Mouse (Mus musculus): ENCODE measurements at regions not wholly inside any gene's neighbourhood (a gene's known extent, or its start where the extent isn't known, plus 50 kb on each side); places are given as distances from the start of the nearest gene placed in this dataset.
A peak's percentile ranks its signal among the peaks of the same experiment; 100 is the strongest.

DNA sequence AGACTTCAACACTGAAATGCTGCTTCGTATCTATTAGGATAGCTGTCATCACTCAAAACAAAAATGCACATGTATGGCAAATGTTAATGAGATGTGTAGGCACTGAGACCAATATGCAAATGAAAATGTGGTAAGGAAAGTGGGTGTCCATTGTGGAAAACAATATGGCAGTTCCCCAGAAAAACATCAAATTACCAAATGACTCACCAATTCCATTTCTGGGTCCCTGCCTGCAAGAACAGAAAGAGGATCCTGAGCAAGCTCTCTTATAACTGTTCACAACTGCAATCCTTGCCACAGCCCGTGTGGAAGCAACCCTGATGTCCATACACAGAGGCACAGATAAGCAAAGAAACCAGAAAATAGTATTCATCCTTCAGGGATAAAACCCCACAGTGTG lies 442.0 kb downstream of the Defb40 start:
- DNase-seq, result no peak

DNA sequence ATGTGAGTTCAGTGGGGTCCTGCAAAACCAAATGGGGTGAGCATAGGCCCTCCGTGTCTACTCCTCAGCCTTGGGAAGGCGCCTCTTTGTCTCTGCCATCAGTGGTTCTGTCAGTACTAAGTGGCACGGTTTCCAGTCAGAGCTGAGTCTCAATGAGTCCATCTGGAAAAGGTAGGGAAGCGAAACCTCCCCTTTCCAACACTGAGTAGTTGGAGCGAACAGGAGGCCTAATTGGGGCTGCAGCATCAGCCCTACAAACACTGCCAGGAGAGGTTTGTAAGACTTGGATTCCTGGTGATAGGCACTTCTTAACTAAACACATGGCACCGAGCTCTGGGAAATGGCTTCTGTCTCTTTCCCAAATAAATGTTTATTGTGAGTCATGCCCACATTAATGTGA lies 449.9 kb downstream of the Defb40 start:
- DNase-seq, result no peak

DNA sequence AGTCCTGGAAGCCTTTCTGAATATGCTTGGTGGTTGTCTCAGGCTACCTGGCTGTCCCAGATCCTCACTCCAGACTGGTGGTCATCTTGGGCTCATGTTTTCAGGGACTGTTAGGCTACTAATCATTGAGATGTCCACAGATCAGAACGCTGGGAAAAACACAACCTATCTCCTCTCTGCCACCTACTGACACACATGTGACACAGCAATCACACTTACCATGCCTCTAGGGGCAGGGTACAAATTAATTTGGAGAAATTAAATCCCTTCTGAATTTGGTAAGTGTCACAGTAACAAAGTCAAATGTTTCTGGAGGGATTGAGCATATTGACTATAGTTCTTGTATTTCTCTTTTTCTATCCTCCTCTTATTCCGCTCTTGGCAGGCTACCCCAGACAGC lies 465.6 kb downstream of the Defb40 start:
- DNase-seq, result no peak

DNA sequence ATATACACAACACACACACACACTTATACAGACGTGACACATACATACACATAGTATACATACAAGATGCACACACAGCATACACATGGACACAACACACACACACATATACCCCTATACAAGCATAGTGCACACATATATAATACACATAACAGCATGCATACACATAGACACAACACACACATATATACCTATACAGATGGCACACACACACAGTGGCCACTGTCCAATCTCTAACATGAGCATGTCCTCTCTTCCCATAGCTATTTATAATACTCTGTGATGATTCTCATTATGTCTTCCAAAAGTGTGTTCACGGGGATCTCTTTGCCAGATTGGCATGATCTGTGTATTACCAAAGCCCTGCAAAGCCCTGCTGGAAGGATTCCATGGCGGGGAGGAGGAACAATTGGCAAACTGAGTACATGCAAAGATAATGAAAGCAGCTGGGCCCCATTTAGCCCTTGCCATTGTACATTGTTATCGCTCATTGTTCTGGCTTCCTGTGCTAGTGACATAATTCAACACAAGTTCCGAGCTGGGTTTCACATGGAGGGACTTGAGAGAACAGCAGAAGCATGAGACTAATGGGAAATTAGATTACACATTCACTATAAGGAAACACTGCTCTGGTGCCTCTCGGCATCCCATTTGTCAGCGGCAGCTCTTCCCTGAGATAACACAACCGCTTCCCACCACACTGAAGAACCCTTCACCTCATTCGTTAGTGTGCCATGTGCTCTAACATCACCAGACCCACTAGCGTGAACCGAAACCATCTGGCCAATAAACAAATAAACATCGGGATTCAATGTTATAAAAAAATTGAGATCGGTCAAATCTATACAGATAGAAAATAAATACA lies 471.7 kb downstream of the Defb40 start:
- no peak for DNase-seq

DNA sequence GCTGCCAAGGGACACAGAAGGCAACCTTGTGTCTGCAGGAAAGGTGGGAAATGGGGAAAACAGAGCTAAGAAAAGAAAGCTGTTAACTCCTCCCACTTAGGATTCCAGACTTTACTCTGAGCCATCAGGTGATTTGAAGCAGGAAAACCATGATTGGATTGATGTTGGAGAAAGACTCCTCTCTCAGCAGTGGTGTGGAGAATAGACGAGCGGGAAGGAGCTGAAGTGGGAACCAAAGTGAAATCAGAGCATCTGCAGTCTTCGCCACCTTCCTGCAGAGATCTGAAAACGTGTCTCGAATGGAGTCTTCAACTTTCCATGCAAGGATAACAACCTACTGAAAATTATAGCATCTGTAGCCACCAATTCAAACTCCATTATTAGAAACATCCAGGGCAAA lies 487.4 kb downstream of the Defb40 start:
- DNase-seq, result no peak

DNA sequence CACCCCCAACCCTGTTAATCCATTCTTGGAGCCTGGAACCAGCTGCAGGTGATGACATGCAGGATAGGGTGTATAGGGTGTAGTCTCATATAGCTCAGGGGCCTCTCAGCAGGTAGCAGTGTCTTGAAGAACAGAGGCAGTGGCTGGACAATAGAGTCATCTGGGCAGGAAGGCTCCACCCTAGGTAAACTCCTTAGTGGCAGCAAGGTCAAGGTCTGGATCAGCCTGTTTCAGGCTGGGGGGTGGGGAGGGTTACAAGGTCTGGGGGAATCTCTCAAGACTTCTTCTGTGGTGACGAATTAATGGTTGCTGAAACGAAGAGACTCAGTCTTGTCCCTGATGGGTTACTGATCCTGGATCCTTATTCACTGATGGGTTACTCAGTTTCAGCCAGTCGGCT lies 498.0 kb downstream of the Defb40 start:
- no peak for DNase-seq

DNA sequence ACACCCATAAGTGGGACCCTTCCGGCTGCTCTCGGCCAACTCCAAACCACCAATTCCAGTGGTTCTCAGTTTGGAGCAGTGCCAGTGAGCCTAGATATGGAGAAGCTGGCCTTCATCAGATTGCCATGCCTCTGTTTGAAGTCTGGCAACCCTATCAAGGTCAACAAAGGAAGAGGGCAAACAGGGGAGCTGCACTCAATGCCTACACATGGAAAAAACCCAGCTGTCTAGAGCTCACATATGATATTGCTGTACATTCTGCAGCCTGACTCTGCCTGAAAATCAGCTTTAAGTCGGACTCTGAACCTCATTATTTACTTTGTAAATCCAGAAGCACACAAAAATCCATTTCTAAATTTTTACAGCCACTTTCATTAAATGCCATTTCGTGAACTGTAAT lies 499.9 kb downstream of the Defb40 start:
- no peak for DNase-seq

DNA sequence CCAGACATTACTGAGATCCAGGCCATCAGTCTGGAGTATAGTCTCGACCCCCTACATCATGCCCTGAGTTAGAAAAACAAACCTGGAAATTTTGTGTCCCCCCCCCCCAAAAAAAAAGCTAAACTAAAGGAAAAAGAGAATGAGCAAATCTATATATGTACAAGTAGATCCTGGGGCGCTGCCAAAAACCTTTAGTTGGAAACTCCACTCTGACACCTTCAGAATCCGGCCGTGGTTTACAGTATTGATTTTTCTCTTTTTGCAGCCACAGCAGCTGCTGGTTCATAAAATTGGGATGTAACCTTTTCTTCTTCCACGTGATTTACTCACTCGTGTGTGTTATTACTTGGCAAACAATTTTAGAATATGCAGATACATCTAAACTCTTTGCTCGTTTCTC lies 510.5 kb downstream of the Defb40 start:
- DNase-seq, result no peak

DNA sequence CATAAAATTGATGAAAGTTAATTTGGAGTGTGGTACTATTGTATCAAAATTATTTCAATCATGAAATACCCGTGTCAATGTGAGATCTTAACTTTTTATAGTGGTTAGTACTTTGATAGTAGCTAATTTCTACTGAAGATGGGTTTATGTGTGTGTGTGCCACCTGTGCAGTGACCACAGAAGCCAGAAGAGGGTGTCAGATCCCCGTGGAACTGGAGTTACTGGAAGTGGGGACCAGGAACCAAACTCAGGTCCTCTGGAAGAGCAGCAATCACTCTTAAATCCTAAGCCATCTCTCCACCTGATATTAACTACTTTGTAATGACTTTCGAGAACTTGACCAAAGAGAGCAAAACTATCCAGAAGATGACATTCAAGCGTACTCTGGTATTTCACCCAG lies 517.4 kb downstream of the Defb40 start:
- DNase-seq, result no peak

DNA sequence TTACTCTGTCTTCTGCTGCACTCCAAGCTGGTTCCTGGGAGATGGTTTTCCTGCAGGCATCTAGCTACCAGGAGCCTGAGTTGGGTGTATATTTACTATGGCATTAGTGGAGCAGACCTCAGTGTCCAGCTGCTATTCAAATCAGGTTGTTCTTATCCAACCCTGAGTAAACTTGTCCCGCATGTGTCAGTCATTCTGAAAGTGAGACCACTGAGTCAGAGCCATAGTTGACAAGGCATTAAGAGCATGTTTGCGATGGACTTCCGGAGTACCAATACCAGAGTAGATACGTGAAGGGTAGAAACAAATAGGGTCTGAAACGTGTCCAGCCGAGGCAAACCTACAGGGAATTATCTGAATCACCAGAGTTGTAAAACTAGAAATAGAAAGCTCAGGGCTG lies 520.6 kb downstream of the Defb40 start:
- DNase-seq, result no peak

DNA sequence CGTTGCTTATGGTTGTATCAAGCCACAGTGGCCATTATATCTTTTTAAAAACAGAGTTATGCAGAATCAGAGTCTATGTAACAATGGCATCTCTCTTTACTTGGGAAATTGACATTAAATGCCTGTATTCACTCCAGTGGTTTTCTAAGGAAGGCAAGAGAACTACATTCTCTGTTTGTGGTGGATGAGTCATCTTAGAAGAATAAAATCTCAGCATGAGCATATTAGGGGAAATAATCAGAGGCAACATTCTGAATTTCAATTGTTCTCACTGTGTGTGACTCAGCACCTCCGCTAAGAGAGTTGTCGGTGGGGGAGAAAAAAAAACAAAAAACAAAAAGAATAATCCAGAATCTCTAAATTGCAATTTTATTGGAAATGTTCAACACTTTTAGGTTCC lies 529.0 kb downstream of the Defb40 start:
- no peak for DNase-seq

DNA sequence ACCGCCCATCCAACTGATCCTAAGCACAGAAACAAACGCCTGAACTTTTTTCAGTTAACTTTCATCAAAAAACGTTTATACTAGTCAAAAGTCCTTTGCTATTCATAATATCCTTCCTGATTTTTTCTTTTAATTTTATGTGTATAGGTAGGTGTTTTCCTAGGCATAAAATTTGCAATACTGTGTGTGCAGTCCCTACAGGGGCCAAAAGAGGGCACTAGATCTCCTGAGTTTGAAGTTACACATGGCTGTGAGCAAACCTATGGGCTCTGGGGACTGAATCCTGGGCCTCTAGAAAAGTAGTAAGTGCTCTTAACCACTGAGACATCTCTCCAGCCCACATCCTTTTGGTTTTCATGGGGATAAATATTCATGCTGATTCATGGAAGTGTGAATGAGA lies 535.8 kb downstream of the Defb40 start:
- DNase-seq, result no peak

DNA sequence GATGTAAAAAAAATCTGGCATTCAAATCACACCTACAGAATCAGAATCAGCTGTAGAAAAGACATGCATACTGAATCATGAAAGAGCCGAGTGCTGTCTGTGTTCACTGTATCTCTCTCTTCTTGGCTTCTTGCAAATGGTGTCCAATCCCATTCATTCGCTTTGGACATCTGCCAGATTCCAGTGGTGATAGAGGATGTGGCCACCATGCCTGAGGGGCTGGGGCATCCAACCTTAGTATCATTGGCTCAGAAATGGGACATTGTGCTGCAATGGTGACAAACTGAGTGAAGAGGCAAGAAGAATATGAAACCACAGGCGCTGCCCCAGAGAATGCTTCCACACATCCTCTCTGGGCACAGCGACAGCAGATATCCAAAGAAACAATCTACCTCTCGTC lies 555.2 kb downstream of the Defb40 start:
- DNase-seq, result no peak

DNA sequence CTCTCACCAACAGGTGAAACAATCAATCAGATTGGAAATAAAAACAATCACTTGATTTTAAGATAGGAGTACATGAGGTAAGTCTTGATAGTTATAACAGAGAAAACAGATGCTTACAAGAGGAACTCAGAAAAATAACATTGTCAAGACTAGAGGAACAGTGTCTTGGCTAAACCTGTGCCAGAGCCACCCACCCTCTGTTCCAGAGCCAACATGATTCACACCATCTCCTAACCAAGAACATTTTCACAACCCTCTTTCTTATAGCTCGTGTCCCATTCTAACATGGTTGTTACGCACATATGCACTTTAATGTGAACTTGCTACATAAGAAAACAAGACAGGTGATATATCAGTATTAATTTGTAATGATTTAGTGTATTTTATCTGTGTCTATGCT lies 565.6 kb downstream of the Defb40 start:
- no peak for DNase-seq

DNA sequence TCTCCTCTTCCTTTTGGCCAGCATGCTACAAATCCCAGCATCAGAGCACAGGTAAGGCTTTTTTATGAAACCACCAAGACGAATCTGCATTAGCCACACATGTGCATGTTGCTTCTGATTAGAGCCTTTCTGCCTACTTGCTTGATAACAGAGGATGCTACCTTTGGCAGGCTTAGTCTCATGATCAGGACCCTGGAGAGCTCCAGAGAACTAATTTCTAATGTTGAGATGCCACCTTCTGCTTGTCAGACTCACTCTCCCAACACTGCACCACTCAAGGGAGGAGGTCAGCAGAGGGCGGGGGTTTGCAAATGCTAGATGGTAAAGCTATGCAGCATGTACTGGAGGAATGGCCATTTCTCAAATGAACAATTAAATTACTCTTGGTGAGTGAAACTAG lies 571.6 kb downstream of the Defb40 start:
- DNase-seq, result no peak

DNA sequence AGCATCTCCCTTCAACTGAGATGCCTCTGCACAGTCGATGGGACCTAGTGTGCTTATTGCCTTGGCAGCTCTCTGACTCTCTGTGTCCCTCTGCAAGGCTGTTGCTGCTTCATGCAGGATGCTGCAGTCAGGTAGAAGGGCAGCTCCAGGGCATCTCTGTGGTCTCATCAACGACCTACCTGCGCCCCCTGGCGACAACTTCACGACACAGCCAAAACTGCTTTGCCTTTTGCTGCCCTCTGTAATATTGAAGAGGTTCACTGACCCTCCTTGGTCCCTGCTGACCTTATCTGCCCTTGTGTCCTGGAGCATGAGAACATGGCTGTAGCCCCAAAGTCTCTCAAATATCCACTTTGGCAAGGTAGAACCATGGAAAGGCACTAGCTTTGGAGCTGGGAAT lies 589.7 kb downstream of the Defb40 start:
- peak; percentile 24 for DNase-seq

DNA sequence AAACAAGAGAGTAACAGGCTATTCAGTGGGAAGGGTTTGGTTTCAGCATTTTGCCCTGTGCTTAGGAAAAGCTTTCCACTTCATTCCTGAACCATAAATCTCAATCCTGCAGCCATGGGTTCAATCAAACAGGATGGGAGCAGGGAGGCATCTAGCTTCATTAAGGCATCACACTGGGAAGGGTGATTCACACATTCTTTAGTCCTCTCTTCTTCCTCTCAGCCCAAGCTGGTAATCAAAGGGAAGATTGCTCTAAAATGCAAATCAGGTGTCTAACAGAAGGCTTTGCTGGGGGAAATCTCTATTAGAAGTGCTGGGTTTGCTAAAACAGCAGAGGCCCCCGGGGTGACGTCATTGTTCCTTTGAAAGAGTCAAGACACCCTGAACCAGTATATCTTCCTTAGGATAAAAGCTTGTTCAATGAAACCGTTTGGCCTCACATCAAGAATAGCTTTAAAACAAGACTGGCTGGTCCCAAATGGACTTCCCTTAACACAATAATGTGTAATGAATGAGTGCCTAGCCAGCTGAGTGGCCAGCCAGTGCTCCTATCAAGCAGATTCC lies 596.4 kb downstream of the Defb40 start:
- no peak for DNase-seq

DNA sequence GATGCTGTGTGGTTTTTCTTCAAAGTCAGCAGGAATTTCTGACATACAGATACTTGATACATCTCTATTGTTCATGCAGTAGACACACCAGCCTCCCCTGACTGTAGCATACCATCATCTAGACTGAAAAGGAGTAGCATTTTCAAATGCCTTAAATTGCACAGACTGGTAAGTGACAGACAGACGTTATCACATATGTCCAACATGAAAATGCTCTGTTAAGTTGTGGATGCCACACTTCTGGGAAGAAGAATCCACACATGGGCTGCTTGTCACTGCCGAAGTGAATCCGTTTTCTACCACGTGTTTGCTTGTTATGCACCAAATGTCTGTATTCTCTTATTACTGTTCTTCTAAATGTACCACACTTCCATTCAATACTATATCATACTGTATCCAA lies 629.3 kb downstream of the Defb40 start:
- no peak for DNase-seq

DNA sequence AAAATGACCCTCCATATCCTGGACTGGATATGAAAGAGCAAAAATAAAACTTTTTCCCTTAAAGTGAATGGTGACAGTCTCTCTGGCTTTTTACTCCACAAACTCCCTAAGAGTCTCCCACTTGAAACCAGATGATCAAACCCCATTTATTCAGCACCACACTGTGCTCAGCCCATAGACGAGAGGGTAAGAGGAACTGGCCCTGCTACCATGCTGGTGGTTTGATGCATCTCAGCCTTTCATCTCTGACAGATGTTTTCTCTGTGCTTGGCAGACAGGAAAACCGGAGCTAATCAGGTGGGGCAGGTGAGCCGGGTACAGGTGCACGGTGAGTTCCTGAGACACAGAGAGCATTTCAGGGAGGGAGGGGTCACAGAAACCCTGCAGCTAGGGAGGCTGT lies 631.8 kb downstream of the Defb40 start:
- DNase-seq, result no peak

DNA sequence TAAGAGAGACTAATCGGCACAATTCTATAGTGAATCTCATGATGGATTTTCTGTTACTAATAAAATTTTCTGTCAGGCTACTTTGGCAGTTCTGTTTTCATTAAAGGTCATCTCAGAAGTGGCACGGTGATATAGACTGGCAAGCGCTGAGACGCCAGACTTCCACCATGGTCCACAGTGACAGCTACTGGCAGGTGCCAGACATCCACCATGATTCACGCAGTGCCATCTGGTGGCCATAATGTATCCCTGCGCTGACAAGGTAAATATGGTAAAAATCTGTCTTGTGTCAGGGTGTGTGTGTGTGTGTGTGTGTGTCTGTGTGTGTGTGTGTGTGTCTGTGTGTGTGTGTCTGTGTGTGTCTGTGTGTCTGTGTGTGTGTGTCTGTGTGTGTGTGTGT lies 632.7 kb downstream of the Defb40 start:
- peak; percentile 52 for DNase-seq

DNA sequence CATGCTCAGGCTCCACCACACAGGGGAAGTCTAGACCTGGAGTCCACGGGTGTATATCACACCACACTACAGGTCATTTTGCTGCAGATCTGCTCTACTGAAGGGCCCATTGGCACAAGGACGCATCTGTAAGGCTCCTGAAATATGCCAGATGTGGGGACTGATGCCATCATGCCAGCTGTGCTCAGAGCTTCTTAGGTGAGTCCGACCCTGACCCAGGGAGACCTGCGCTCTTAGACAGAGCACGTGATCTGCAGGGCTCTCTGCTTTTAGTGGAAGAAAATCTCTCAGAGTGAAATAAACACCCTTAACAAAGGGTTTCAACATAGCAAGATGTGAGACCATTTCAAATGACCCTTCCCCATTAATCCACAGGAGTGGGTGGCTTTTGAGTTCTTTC lies 633.2 kb downstream of the Defb40 start:
- no peak for DNase-seq

DNA sequence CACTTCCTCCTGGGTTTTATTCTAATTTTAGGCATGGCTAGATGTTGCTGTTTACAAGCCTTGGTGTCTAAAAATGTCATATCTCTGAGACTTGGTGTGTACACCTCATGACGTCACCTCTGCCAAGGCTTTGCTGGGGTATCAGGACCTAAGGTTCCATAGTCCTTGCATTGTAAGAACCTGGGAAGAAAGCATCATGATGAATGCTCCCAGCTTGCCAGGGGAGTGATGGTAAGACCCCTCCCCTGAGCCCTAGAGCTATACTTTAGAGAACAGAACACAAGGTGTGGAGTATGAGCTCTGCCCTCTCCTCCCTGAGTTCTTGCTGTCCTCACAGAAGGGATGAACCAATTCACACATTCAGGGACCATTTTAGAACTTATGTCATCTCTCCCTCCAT lies 642.5 kb downstream of the Defb40 start:
- DNase-seq, result no peak

DNA sequence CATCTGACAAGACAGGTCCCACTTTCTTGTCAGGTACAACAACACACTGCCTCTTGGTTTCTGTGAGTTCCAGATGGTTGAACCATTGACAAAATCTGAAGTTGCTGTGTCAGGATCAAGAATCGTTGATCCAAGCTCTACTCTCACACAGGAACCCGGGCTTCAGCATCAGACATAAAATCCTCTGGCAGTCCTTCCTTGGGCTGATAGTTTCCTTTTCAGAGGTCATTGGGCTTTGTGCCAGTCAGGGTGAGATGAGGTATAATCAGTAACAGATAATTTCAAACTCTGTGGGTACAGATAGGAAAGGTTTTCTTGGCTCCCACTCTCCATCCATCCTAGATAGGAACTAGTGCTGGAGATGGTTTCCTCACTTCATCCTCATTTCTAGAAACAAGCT lies 649.5 kb downstream of the Defb40 start:
- DNase-seq, result peak; percentile 59

DNA sequence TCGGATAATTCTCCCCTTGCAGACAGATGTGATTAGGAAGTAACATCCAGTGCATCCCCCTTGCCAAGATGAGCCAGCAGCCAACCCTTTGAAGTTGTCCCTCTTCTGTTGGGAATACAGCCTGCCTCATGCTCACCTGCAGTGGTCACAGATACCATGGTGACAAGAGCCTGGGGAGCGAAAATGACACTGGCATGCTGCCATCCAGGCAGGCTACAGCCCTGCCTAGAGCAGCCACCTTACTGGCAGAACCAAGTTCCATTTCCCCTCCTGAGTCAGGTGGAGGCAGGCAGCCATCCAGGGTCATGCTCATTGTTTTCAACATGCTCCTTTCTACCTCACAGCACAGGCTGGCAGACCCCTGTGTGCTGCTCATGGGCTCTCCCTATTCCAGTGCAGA lies 661.6 kb downstream of the Defb40 start:
- DNase-seq, result no peak

DNA sequence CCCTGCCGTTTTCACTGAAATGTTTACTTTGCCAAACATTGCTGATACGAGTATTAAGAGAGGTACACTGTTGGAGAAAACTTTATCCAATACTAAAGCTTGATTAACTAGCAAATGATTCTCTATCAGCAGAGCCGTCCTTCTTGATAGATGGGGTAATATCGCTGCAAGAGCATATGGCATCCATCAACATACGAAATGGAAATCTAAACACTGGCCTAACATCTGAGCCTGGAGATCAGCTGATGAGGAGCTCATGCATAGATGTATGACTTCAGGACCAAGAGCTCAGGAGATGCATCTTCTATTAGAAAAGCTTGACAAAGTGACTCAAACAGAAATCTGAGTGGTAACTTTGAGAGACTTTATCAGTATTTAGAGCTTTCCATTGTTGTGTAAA lies 666.5 kb downstream of the Defb40 start:
- no peak for DNase-seq
